Mouse (Mus musculus) heart, adult 8-10 months (tissue): ENCODE measurements around the gene Mcrip2. TPM values are rescaled to one million over a fixed set of nuclear protein-coding genes. Genes with fewer than 3 reads are reported as not detected.

Experiments
- DNase-seq: peaks from one replicate; pipeline ENCODE4 v3.0.0; 2022; ENCODE audit warnings: low spot score
- total RNA-seq, 4 experiments: library from RNA; stranded (reverse); gene quantifications; 2 replicates each; pipeline ENCODE4 v1.2.4; 2022

The Mcrip2 gene
- total RNA-seq, 4 experiments from 2014 or later: 211 to 282 (median 267) TPM

- no peak for DNase-seq
Observed at GRCm38 (mm10) chr17:25866172-25866571, 2.4 kb downstream of the Mcrip2 start.

DNA sequence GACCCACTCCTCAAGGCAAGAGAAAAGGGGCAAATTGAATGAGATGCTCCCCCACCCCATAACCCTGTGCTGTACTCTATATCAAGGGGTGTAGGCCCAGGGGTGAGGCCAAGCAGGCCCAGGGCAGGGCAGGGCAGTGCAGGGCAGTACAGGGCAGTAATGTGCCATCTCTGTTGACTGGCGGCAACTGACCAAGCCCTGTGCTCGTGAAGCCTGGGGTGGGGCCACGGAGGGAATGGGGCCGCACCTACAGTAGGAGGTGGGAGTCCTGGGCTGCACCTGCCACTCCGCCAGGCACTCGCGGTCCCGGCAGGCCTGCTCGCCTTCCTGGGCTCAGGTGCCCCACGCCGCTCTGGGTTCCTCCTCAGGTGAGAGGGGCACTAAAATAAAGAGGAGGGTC, 3.3 kb downstream of the Mcrip2 start:
- DNase-seq: no peak

DNA sequence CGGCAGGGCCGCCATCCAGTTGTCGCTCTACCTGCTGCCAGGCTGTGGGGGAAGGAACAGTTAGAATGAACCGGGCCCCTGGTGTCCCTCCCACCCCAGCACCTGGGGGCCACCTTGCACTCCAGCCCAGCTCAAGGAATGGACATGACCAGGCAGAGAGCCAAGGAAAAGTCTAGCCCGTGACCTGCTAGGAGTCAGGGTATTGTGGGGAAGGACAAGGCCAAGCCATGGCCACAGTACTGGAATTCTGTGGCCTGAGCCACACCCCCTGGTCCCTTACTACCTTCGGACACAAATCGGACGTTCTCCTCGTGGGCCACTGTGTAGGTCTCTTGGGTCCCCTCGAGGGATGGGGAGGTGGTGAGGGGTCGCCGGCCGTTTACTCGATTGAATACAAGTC, 4.3 kb downstream of the Mcrip2 start:
- no peak for DNase-seq

GRCm38 (mm10) chr17:25863681-25864080, 4.9 kb downstream of the Mcrip2 start:
- DNase-seq: no peak

GRCm38 (mm10) chr17:25861704-25862612, 6.6 kb downstream of the Mcrip2 start:
- DNase-seq: no peak

DNA sequence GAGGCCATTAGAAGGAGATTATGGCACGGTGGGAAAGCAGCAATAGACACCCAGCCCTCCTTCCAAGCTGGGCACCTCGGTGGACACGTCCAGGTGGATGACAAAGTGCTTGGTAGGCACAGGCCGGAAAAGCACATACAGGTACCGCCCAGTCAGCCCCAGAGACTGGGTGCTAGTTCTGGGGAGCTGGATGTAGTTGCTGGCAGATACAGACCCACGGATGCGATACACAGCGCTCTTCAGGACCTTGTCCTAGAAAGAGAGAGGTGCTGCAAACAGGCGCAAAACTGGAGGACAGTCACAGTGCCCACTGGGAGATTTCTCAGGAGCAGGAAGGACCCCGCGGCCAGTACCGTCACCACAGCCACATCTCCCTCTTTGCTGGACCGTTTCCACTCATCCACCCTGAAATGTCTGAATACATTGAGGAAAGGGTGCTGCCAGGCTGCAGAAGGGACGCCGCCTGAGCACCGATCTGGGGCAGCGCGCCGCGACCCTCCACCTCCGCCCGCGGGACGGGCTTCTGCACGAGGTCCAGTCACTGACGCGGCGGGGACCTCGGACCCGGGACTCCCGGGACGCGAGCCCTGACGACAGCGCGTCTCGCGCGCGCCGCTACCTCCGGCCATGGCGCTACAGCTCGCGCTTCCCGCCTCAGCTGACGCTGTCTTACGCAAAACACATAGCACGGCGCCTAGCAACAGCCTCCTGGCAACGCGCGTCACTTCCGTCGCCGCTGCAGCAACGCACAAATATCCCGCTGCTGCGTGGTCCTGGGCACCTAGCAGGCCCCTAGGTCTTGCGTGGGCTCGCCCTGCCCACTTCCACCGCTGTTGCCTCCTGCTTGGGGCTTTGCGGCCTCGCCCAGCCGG, 7.5 kb downstream of the Mcrip2 start, which contains the start of gene Wdr90:
TSS of gene Wdr90 (minus strand) at position 670 of the 872 bp plus-strand sequence.
- DNase-seq: peak; percentile 90

DNA sequence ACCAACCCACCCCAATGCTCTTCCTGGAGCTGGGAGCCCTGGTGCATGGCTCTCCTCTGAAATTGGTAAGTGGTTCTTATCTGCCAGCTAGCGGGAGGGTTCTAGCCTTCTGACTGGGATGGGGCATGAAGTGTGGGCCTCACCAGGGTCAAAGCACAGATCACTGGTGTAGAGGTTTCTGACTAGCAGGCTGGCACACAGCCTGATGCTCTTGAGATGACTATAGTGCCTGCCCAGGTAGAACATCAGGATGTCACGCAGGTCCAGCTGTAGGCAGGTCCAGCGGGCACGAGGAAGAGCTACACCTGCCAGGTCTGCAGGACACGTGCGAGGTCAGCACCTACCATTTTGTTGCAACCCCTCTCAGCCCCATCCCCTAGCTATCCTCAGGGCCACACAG, 8.3 kb downstream of the Mcrip2 start:
- no peak for DNase-seq

DNA sequence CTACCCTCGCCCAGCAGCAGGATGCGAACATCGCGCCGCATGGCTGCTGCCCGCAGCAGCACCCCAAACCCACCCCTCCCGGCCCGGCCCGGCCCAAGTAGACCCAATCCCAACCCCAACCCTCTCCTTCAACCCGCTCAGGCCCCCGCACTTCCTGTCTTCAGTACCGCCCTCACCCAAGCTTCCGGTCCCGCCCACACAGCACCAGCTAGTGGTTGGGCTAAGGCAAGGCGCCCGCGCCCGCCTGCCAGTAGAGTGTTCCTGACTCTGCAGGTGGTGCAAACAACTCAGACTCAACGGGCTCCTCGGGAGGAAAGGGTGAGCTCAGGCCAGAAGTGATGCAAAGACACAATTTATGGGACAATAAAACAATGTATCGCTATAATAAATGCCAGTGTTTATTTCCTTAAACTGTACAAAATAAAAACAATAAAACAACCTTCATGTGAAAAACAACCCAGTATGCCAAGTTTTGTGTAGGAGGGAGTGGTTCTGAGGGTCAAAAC, 24.1 kb downstream of the Mcrip2 start, which contains the start of gene Rhot2:
TSS of gene Rhot2 (minus strand) at position 456 of the 506 bp plus-strand sequence.
- peak; percentile 94 for DNase-seq

GRCm38 (mm10) chr17:25843636-25844395, 24.7 kb downstream of the Mcrip2 start:
- no peak for DNase-seq

DNA sequence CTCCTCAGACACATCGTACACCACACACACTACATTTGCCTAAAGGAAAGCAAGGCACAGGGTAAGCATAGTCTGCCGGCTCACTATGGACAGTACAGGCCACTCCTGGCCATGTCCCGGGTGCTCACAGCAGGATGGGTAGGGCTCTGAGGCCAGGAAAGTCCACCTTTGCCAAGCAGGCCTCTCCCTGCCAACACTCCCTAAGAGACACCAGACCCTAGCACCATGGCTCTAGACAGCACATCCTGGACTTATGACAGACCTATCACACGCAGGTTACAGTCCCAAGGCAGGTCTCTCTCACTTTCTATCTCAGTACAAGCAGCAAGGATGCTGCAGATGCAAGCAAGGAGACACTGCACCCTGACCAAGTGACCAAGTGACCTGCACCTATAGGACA, 25.4 kb downstream of the Mcrip2 start:
- DNase-seq: no peak

DNA sequence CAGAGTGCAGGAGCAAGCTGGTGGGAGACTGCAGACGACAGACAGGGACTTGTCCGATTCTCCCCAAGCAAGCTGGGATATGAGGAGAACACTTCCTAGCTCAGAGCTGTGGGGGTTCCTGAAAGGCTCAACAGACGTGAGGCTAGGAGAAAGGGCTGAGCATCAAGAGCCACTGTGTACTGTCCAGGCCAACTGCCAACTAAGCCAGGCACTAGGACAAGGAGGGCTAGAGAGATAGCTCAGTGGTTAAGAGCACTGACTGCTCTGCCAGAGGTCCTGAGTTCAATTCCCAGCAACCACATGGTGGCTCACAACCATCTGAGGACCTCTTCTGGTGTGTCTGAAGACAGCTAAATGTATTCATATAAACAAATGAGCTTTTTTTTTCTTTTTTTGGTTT, 26.1 kb downstream of the Mcrip2 start:
- no peak for DNase-seq

GRCm38 (mm10) chr17:25841117-25841880, 27.3 kb downstream of the Mcrip2 start, which contains the start of gene Gm20683:
Gm20683 (minus strand) TSS chr17:25841763.
- no peak for DNase-seq

GRCm38 (mm10) chr17:25840519-25840918, 28.0 kb downstream of the Mcrip2 start:
- DNase-seq: no peak

DNA sequence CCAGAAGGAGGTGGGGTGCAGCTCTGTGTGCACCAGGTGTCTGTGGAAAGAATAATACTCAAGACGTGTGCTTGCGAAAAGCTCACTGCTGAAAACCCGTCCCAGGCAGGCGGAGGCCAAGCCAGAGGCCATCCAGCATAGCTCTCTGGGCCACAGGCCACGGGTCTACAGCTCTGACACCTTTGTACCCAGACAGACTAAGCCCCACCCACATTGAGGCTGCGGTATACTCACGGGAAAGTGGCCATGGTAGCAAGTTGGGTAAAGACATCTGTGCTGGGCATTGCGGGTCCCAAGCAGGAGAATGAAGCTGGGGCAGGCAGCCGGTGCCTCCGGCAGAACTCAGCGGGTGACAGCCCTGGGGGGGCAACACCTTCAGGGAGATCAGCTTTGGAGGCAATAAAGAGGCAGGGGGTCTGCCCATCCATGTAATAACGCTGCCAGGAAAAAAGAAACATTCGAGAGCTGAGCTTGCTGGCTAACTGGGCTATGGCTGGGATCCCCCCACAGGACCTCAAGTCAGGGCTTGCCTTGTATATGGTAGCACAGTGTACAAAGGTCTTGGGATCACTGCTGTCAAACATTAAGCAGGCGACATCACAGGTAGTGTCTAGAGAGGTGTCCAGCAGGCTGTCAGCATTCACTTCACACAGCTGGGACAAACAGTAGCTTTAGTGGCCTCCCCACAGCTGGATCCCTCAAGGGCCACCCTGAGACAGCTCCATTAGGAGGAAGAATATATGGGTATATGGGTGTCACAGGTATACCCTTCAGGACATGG, 28.9 kb downstream of the Mcrip2 start:
- no peak for DNase-seq

DNA sequence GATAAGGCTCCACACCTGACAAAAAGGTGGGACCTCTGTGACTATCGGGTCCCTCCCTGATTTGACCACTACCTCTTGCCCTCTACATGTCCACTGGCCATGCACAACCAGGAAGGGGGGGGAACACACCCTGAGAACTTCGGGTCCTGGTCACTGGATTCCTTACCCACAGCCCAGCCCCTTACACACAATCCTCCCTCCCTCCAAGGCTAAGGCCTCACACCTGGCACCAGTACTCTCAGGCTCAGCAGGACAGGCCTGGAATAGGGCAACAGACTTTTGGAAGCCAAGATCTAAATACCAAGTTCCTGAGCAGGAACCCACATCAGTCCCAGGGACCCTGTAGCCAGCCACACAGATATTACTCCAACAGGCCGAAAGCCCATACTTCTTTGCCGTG, 29.7 kb downstream of the Mcrip2 start:
- DNase-seq: no peak

- DNase-seq: no peak
Observed at GRCm38 (mm10) chr17:25837533-25837932, 31.0 kb downstream of the Mcrip2 start.

DNA sequence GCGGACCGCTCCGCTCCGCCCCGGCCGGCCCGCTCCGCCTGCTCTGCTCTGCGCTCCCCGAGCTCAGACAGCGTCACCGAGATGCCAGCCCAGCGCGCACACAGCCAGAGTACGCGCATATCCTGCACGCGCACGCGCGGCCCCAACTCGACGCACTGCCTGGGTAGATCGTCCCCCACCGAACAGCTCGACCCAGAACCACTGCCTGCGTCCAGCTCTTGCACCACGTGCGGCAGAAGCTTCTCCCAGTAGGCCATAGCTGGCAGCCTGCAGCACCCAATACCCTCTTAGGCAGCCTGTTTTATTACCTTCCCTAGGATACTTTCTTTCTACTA, 31.5 kb downstream of the Mcrip2 start, which contains the start of gene Rhbdl1:
TSS of gene Rhbdl1 (minus strand) at position 220 of the 335 bp plus-strand sequence.
- DNase-seq: no peak

DNA sequence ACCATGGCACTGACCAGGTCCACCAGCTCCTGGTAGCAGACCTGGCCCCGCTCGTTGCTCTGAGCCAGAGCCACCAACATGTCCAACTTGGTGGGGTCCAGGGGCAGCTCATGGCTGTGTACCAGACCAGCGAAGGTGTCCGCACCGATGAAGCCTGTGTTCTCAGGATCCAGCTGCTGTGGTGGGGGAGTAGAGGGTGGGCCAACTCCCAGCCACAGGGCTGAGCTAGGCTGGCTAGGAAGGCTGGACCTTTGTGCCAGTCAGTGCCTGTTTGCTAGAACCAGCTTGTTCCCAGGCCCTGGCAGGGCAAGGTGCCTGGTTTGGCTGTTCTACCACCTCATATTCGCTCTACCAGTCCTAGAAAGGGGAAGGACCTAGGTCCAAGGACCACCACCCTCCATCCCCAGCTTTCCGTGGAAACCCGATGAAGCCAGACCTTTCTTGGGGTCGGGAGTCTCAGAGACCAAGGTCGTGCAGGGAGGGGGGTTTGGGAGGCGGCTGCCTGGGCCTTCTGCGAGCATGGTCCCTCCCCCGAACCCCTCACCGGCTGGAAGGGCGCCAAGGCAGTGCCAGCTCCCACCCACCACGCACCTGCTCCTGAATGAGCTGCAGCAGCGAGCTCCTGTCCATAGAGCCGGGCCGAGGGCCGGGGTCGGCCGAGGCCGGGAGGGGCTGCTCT, 32.0 kb downstream of the Mcrip2 start:
- DNase-seq: no peak

DNA sequence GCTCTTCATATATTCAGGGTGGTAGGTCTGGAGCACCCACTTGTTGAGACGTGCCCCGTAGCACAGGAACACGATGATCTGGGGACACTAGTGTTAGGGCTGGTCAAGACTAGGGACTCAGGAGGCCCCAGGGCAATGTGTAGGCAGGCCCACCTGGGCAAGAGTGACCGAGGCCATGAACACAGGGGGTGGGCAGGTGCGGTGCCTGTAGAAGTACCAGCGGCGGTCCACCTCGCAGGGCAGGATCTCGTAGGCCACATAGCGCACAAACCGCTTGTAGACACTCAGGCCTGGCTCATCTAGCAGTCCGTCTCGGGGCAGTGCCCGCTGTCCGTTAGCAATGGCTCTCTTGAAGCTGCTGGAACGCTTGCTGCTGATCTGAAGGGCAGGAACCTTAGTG, 32.7 kb downstream of the Mcrip2 start:
- DNase-seq: no peak
